Mouse (Mus musculus) erythroblast, embryonic 14.5 days (primary cell): ENCODE data around the gene Gucy2d. TPM values are rescaled to one million over a fixed set of nuclear protein-coding genes. Genes with fewer than 3 reads are reported as not detected.

Experiments
- H3K27me3 ChIP-seq: 2 replicates; pipeline ENCODE4 v1.6.1; 2012; ENCODE audit warnings: inconsistent platforms; ENCODE audit not compliant: control insufficient read depth
- H3K36me3 ChIP-seq: 2 replicates; pipeline ENCODE4 v1.6.1; 2012; ENCODE audit warnings: mild to moderate bottlenecking, inconsistent platforms; ENCODE audit not compliant: control insufficient read depth
- H3K4me1 ChIP-seq: 2 replicates; pipeline ENCODE4 v1.6.1; 2012; ENCODE audit warnings: inconsistent platforms; ENCODE audit not compliant: control insufficient read depth
- H3K4me3 ChIP-seq: replicated peaks from 2 replicates; pipeline ENCODE3; 2012; ENCODE audit warnings: moderate library complexity, mild to moderate bottlenecking, inconsistent platforms
- H3K9me3 ChIP-seq: 2 replicates; pipeline ENCODE4 v1.6.1; 2012; ENCODE audit warnings: low read length, inconsistent platforms, mixed read lengths; ENCODE audit not compliant: control insufficient read depth
- GATA1 ChIP-seq: IDR thresholded peaks from 2 replicates; pipeline ENCODE4 v1.6.1; 2012; ENCODE audit warnings: low read length, inconsistent platforms, mixed read lengths
- TAL1 ChIP-seq: IDR thresholded peaks from 3 replicates; pipeline ENCODE4 v1.6.1; 2012; ENCODE audit warnings: low read length, inconsistent platforms, mixed read lengths
- polyA plus RNA-seq: library from polyadenylated mRNA; stranded (reverse); fragments of >175 nt; gene quantifications from 2 replicates; pipeline ENCODE4 v1.2.3, GENCODE M21; 2012

Gucy2d gene
- polyA plus RNA-seq, 1 experiment = not detected

- H3K4me3 ChIP-seq = no peak overlapping the region
Measured at GRCm38 (mm10) chr7:98491451-98492200, 51.4 kb downstream of the Gucy2d start.

GRCm38 (mm10) chr7:98492331-98492730, 52.1 kb downstream of the Gucy2d start:
- Histone ChIP-seq H3K36me3 (no peaks in the 10 kb centered on the region), H3K9me3 (no peaks in the 10 kb centered on the region), H3K4me1 (peaks cover 3% of the 10 kb centered on the region), H3K4me3 (no peak overlapping the region), H3K27me3 (peaks cover 29% of the 10 kb centered on the region)
- TF ChIP-seq TAL1 (no peak), GATA1 (no peak)

More at GRCm38 (mm10) chr7:98491451-98492200, 51.4 kb downstream of the Gucy2d start:
- peaks cover 29% of the 10 kb centered on the region for H3K27me3 ChIP-seq
- H3K36me3 ChIP-seq = no peaks in the 10 kb centered on the region
- TF ChIP-seq GATA1 (no peak), TAL1 (no peak)
- H3K4me1 ChIP-seq = peaks cover 3% of the 10 kb centered on the region
- H3K9me3 ChIP-seq = no peaks in the 10 kb centered on the region

DNA sequence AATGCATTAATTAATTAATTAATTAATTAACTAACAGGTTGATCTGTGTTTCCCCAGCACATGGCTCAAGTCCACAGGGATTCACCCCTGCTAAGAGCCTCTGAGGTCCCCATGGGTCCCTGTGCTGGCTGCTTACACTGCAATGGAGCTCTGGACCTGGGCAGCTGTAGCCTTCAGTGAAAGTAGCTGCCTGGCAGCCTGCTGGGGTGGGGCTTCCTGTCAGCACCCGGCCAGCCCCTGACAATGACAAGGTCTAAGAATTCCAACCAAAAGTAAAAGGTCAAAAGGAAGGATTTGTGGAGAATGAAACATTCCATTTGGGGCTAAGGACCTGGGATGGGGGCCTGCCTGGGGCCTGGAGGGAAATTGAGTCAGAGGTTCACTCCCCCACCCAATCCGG, 53.1 kb downstream of the Gucy2d start:
- no peaks in the 10 kb centered on the region for H3K9me3 ChIP-seq
- no peak overlapping the region for H3K4me3 ChIP-seq
- H3K36me3 ChIP-seq = no peaks in the 10 kb centered on the region
- peaks cover 28% of the 10 kb centered on the region for H3K27me3 ChIP-seq
- TF ChIP-seq GATA1 (no peak), TAL1 (no peak)
- H3K4me1 ChIP-seq = peaks cover 3% of the 10 kb centered on the region

DNA sequence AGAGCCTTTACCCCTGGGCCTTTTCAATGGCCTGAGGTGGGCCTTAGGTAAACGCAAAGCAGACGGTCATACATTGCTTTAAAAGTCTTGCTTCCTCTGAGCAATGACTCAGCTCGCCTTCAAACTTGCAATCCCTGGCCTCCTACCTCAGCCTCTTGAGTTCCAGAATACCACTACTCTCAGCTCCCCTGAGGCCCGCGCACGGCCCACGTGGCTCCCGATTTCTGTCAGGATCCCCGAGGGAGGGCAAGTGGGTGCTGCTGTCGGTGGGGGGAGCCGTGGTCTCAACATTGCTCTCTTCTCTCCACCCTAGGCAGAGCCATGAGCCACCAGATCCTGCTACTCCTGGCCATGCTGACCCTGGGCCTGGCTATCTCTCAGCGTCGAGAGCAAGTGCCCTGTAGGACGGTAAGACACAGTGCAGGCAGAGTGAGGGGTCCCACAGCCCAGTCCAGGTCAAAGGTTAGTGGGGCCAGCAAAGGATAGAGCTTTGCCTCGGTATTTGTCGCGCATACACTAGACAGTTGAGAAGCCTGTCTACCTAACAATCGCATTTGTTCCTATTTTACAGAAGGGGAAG, 53.8 kb downstream of the Gucy2d start:
- peaks cover 3% of the 10 kb centered on the region for H3K4me1 ChIP-seq
- H3K9me3 ChIP-seq = no peaks in the 10 kb centered on the region
- H3K4me3 ChIP-seq = no peak overlapping the region
- no peaks in the 10 kb centered on the region for H3K36me3 ChIP-seq
- TF ChIP-seq TAL1 = no peak
- no peak for TF ChIP-seq GATA1
- H3K27me3 ChIP-seq = peaks cover 21% of the 10 kb centered on the region

DNA sequence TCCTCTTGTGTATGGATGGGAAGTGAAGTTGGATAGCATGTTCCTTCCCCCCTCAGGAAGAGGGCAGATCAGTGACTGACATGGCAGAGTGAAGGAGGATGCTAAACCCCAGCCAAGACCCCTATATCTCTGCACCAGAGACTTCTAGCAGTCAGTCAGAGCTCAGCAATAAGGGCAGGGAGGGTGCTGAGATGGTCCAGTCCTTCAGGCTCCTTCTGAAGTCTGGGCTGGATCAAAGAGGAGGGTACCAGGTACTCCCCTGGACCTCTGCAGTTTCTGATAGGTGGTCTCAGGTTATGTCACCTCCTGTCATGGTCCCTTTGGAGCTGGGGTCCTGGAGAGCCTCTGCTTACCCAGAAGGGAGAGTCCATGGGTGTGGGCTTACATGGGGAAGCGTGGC, 55.4 kb downstream of the Gucy2d start:
- no peaks in the 10 kb centered on the region for H3K36me3 ChIP-seq
- H3K4me1 ChIP-seq = no peaks in the 10 kb centered on the region
- no peaks in the 10 kb centered on the region for H3K9me3 ChIP-seq
- no peak overlapping the region for H3K4me3 ChIP-seq
- TF ChIP-seq TAL1 (no peak), GATA1 (no peak)
- H3K27me3 ChIP-seq = peaks cover 5% of the 10 kb centered on the region

DNA sequence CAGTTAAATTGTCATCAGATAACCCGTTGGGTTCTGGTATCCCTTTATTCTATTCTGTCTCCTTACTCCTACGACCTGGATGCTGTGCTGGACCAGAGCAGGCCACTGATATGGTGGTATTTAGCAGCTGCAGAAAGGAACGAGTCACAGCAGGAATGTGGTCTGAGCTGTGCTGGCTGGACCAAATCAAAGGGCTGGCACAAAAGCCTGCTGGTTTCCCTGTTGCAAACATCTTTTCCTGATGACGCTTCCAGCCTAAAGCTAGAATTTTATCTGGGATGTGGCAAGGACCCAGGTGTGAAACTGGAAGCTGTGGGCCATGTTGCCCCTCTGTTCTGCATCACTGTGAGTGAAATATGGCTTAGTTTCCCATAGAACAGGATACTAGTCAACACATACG, 57.2 kb downstream of the Gucy2d start:
- Histone ChIP-seq H3K9me3 (no peaks in the 10 kb centered on the region), H3K36me3 (no peaks in the 10 kb centered on the region), H3K4me1 (no peaks in the 10 kb centered on the region)

DNA sequence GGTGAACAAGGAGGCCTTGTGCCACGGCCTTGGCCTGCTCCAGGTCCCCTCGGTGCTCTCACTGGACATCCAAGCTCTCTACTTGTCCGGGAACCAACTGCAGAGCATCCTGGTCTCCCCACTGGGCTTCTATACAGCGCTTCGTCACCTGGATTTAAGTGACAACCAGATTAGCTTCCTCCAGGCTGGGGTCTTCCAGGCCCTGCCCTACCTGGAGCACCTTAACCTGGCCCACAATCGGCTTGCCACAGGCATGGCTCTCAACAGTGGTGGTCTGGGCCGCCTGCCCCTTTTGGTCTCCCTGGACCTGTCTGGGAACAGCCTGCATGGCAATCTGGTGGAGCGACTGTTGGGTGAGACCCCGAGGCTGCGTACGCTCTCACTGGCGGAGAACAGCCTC, 57.9 kb downstream of the Gucy2d start:
- no peaks in the 10 kb centered on the region for H3K36me3 ChIP-seq
- H3K4me1 ChIP-seq = no peaks in the 10 kb centered on the region
- no peaks in the 10 kb centered on the region for H3K27me3 ChIP-seq
- no peak overlapping the region for H3K4me3 ChIP-seq
- TF ChIP-seq TAL1 (no peak), GATA1 (no peak)
- H3K9me3 ChIP-seq = no peaks in the 10 kb centered on the region

More for the DNA sequence above, 57.2 kb downstream of the Gucy2d start:
- no peak overlapping the region for H3K4me3 ChIP-seq
- TF ChIP-seq TAL1 (no peak), GATA1 (no peak)
- no peaks in the 10 kb centered on the region for H3K27me3 ChIP-seq

- Histone ChIP-seq H3K36me3 (no peaks in the 10 kb centered on the region), H3K27me3 (no peaks in the 10 kb centered on the region), H3K9me3 (no peaks in the 10 kb centered on the region), H3K4me3 (no peak overlapping the region), H3K4me1 (no peaks in the 10 kb centered on the region)
- TF ChIP-seq TAL1 (no peak), GATA1 (no peak)
Measured at GRCm38 (mm10) chr7:98498656-98499560, 58.7 kb downstream of the Gucy2d start.
